Mouse (Mus musculus): ENCODE data around the gene Ntsr1. TPM values are rescaled to one million over a fixed set of nuclear protein-coding genes. Genes with fewer than 3 reads are reported as not detected.

The Ntsr1 gene
- polyA plus RNA-seq (2014; fragmentation: Illumina TruSeq; extraction: RNeasy Lipid Tissue Mini Kit (QIAGEN cat#74804); ENCODE audit: low read depth, low replicate concordance) = 10.6 TPM

GRCm38 (mm10) chr2:180499741-180500140, at the start of gene Ntsr1:
TSS of gene Ntsr1 (plus strand) at chr2:180499976.

GRCm38 (mm10) chr2:180455723-180456698, 43.8 kb upstream of the Ntsr1 start, which contains the start of gene Slco4a1:
TSS of gene Slco4a1 (plus strand) at chr2:180456245.

GRCm38 (mm10) chr2:180581002-180581401, 81.2 kb downstream of the Ntsr1 start, which contains the start of gene Mrgbp:
TSS of gene Mrgbp (plus strand) at chr2:180581304.

GRCm38 (mm10) chr2:180589123-180589831, 89.5 kb downstream of the Ntsr1 start, which contains the start of gene Ogfr:
TSS of gene Ogfr (plus strand) at chr2:180589245.

Other genes starting within 250 kb of the Ntsr1 start
- 1,482 TPM for gene Rps21, start 242.6 kb upstream of the Ntsr1 start, polyA plus RNA-seq (2014; fragmentation: Illumina TruSeq; extraction: RNeasy Lipid Tissue Mini Kit (QIAGEN cat#74804); ENCODE audit: low read depth, low replicate concordance)
- gene Cables2, start 226.5 kb upstream of the Ntsr1 start, polyA plus RNA-seq (2014; fragmentation: Illumina TruSeq; extraction: RNeasy Lipid Tissue Mini Kit (QIAGEN cat#74804); ENCODE audit: low read depth, low replicate concordance) = 24.2 TPM
- gene Rbbp8nl, start 210.1 kb upstream of the Ntsr1 start, polyA plus RNA-seq (2014; fragmentation: Illumina TruSeq; extraction: RNeasy Lipid Tissue Mini Kit (QIAGEN cat#74804); ENCODE audit: low read depth, low replicate concordance) = 2.6 TPM
- 0.74 TPM for gene Gata5, start 165.3 kb upstream of the Ntsr1 start, polyA plus RNA-seq (2014; fragmentation: Illumina TruSeq; extraction: RNeasy Lipid Tissue Mini Kit (QIAGEN cat#74804); ENCODE audit: low read depth, low replicate concordance)
- gene Slco4a1, start 43.7 kb upstream of the Ntsr1 start, polyA plus RNA-seq (2014; fragmentation: Illumina TruSeq; extraction: RNeasy Lipid Tissue Mini Kit (QIAGEN cat#74804); ENCODE audit: low read depth, low replicate concordance) = 20.9 TPM
- gene Mrgbp, start 81.3 kb downstream of the Ntsr1 start, polyA plus RNA-seq (2014; fragmentation: Illumina TruSeq; extraction: RNeasy Lipid Tissue Mini Kit (QIAGEN cat#74804); ENCODE audit: low read depth, low replicate concordance) = 17.9 TPM
- gene Ogfr, start 89.3 kb downstream of the Ntsr1 start, polyA plus RNA-seq (2014; fragmentation: Illumina TruSeq; extraction: RNeasy Lipid Tissue Mini Kit (QIAGEN cat#74804); ENCODE audit: low read depth, low replicate concordance) = 36.9 TPM
- gene Col9a3, start 97.8 kb downstream of the Ntsr1 start, polyA plus RNA-seq (2014; fragmentation: Illumina TruSeq; extraction: RNeasy Lipid Tissue Mini Kit (QIAGEN cat#74804); ENCODE audit: low read depth, low replicate concordance) = 1.1 TPM
- gene Tcfl5, start 142.7 kb downstream of the Ntsr1 start, polyA plus RNA-seq (2014; fragmentation: Illumina TruSeq; extraction: RNeasy Lipid Tissue Mini Kit (QIAGEN cat#74804); ENCODE audit: low read depth, low replicate concordance) = 4.6 TPM
- gene Dido1, start 210.0 kb downstream of the Ntsr1 start, polyA plus RNA-seq (2014; fragmentation: Illumina TruSeq; extraction: RNeasy Lipid Tissue Mini Kit (QIAGEN cat#74804); ENCODE audit: low read depth, low replicate concordance) = 46.3 TPM
- gene Gid8, start 210.1 kb downstream of the Ntsr1 start, polyA plus RNA-seq (2014; fragmentation: Illumina TruSeq; extraction: RNeasy Lipid Tissue Mini Kit (QIAGEN cat#74804); ENCODE audit: low read depth, low replicate concordance) = 50.2 TPM
- gene Slc17a9, start 225.3 kb downstream of the Ntsr1 start, polyA plus RNA-seq (2014; fragmentation: Illumina TruSeq; extraction: RNeasy Lipid Tissue Mini Kit (QIAGEN cat#74804); ENCODE audit: low read depth, low replicate concordance) = 102 TPM